26 mouse cellular contexts compared by ENCODE assay signal in genomic region chr11:77978161-77978560, GRCm38 (mm10). TPM values are rescaled to one million over a fixed set of nuclear protein-coding genes. Genes with fewer than 3 reads are reported as not detected.
A peak's percentile ranks its signal among the peaks of the same experiment; 100 is the strongest.
DNase-seq lines count a peak whose midpoint lies in the region; ATAC-seq lines count a peak whose summit lies in the region.
"Had no signal": no experiment of that assay in that cellular context is flagged by ENCODE, and none has a peak within 500 bp of the region (broad histone marks: within the 10 kb centered on the region; RNA-seq: fewer than 3 reads in every experiment).

No protein-coding gene starts in this region.

- no peaks in the 10 kb centered on the region for H3K9me3 ChIP-seq in embryonic facial prominence, embryonic 13.5 days
- H3K9me3 ChIP-seq in embryonic facial prominence, embryonic 10.5 days = no peaks in the 10 kb centered on the region
- no peaks in the 10 kb centered on the region for H3K9me3 ChIP-seq in limb, embryonic 10.5 days (replicated peaks)
- H3K9me3 ChIP-seq: embryonic facial prominence, embryonic 12.5 days; heart, embryonic 10.5 days; heart, embryonic 13.5 days had no signal

- H3K4me2 ChIP-seq in embryonic facial prominence, embryonic 13.5 days = no peak overlapping the region
- H3K4me2 ChIP-seq: embryonic facial prominence, embryonic 12.5 days; heart, embryonic 13.5 days; hindbrain, embryonic 14.5 days had no signal

- no peak overlapping the region for H3K27ac ChIP-seq in embryonic facial prominence, embryonic 13.5 days
- H3K27ac ChIP-seq in embryonic facial prominence, embryonic 10.5 days (replicated peaks) = no peak overlapping the region
- no peak overlapping the region for H3K27ac ChIP-seq in limb, embryonic 10.5 days
- H3K27ac ChIP-seq: embryonic facial prominence, embryonic 12.5 days; heart, adult 2 months; heart, embryonic 10.5 days; heart, embryonic 13.5 days; hindbrain, embryonic 14.5 days; hindbrain, postnatal 0 days had no signal

- WGBS in embryonic facial prominence, embryonic 13.5 days = 77% methylated on average over 6 of the region's 6 CpGs
- 85% methylated on average over 6 of the region's 6 CpGs for WGBS in embryonic facial prominence, embryonic 10.5 days
- 84% methylated on average over 6 of the region's 6 CpGs for WGBS in limb, embryonic 10.5 days

- no peaks in the 10 kb centered on the region for H3K4me1 ChIP-seq in embryonic facial prominence, embryonic 13.5 days
- H3K4me1 ChIP-seq in embryonic facial prominence, embryonic 10.5 days = peaks cover 18% of the 10 kb centered on the region
- H3K4me1 ChIP-seq in limb, embryonic 10.5 days = 0 out of 2 replicates have a peak, but pooled peaks cover 3% of the 10 kb centered on the region
- H3K4me1 ChIP-seq: embryonic facial prominence, embryonic 12.5 days had no signal

- peak overlapping the region; percentile 22; the same call in 1 of the 2 replicates for H3K9ac ChIP-seq in embryonic facial prominence, embryonic 13.5 days
- H3K9ac ChIP-seq: embryonic facial prominence, embryonic 12.5 days; heart, embryonic 13.5 days; hindbrain, embryonic 14.5 days had no signal

- no peaks in the 10 kb centered on the region for H3K36me3 ChIP-seq in embryonic facial prominence, embryonic 13.5 days
- H3K36me3 ChIP-seq in embryonic facial prominence, embryonic 10.5 days (replicated peaks) = peaks cover 3% of the 10 kb centered on the region; the same call in 1 of the 2 replicates
- H3K36me3 ChIP-seq in limb, embryonic 10.5 days = no peaks in the 10 kb centered on the region
- H3K36me3 ChIP-seq: embryonic facial prominence, embryonic 12.5 days; heart, embryonic 10.5 days; heart, embryonic 13.5 days had no signal

- no peak for ATAC-seq in cerebellum, adult (ENCODE audit: insufficient number of reproducible peaks, low FRiP score, low TSS enrichment)
- no peak for ATAC-seq in embryonic facial prominence, embryonic 13.5 days (ENCODE audit: insufficient number of reproducible peaks, insufficient read depth, low FRiP score, low TSS enrichment, low read depth)
- ATAC-seq: CD4-positive, CD25-positive, alpha-beta regulatory T cell, adult 4 months; forebrain, embryonic 16.5 days; hindbrain, postnatal 0 days; inflammation-experienced regulatory T-cells, adult 6 months; intestine, embryonic 16.5 days had no signal

- H3K4me3 ChIP-seq in embryonic facial prominence, embryonic 13.5 days = no peak overlapping the region
- no peak overlapping the region for H3K4me3 ChIP-seq in embryonic facial prominence, embryonic 10.5 days
- no peak overlapping the region for H3K4me3 ChIP-seq in limb, embryonic 10.5 days
- H3K4me3 ChIP-seq: embryonic facial prominence, embryonic 12.5 days; erythroblast, embryonic 14.5 days; heart, adult 2 months; heart, embryonic 10.5 days; heart, embryonic 13.5 days had no signal

- H3K27me3 ChIP-seq in embryonic facial prominence, embryonic 13.5 days = peaks cover 41% of the 10 kb centered on the region
- H3K27me3 ChIP-seq in embryonic facial prominence, embryonic 10.5 days (replicated peaks; ENCODE audit: low read depth, poor library complexity, severe bottlenecking) = peaks cover 43% of the 10 kb centered on the region
- peaks cover 48% of the 10 kb centered on the region for H3K27me3 ChIP-seq in limb, embryonic 10.5 days (ENCODE audit: low read depth, poor library complexity, severe bottlenecking)

- DNase-seq in cerebellum, adult 9-11 months = peak; percentile 62
- DNase-seq in embryonic facial prominence, embryonic 10.5 days (ENCODE audit: low spot score) = no peak
- peak; percentile 25 for DNase-seq in limb, embryonic 10.5 days (ENCODE audit: low spot score)
- no peak for DNase-seq in adipocyte (ENCODE audit: low spot score)
- DNase-seq: adrenal gland, adult 8-10 months; adrenal gland, postnatal 25 days; gastrocnemius, postnatal 10 days; gastrocnemius, postnatal 36 days; heart, adult 2 months; heart, postnatal 14 days; heart, postnatal 4 days; kidney, adult 18-20 months; kidney, adult 9 months had no signal

RNA-seq across cellular contexts. Expression of gene Phf12, which starts 4.4 kb away (rescaled TPM):
- polyA plus RNA-seq in embryonic facial prominence, embryonic 13.5 days (2015; fragmentation: Nextera tagmentation; extraction: Ambion mirVana) = 19.8 and 22.7 TPM in 2 replicates
- polyA plus RNA-seq in embryonic facial prominence, embryonic 10.5 days (2016; fragmentation: Nextera tagmentation; extraction: Ambion mirVana) = 20.5 and 21.6 TPM in 2 replicates
- 21.0 and 23.1 TPM in 2 replicates for polyA plus RNA-seq in limb, embryonic 10.5 days (2016; fragmentation: Nextera tagmentation; extraction: Ambion mirVana)

RNA-seq across cellular contexts. Expression of gene Sez6, which starts 47.6 kb away (rescaled TPM):
- polyA plus RNA-seq in embryonic facial prominence, embryonic 13.5 days (2015; fragmentation: Nextera tagmentation; extraction: Ambion mirVana) = 1.5 and 2.6 TPM in 2 replicates
- polyA plus RNA-seq in embryonic facial prominence, embryonic 10.5 days (2016; fragmentation: Nextera tagmentation; extraction: Ambion mirVana) = 2.3 and 2.5 TPM in 2 replicates
- polyA plus RNA-seq in limb, embryonic 10.5 days (2016; fragmentation: Nextera tagmentation; extraction: Ambion mirVana) = 0.11 and 0.14 TPM in 2 replicates
- polyA plus RNA-seq: C2C12; CD4-positive, CD25-positive, alpha-beta regulatory T cell, adult 4 months; erythroblast, embryonic 14.5 days had no signal

RNA-seq across cellular contexts. Expression of gene Dhrs13, which starts 53.9 kb away (rescaled TPM):
- 16.1 and 20.5 TPM in 2 replicates for polyA plus RNA-seq in embryonic facial prominence, embryonic 13.5 days (2015; fragmentation: Nextera tagmentation; extraction: Ambion mirVana)
- polyA plus RNA-seq in embryonic facial prominence, embryonic 10.5 days (2016; fragmentation: Nextera tagmentation; extraction: Ambion mirVana) = 12.8 and 13.2 TPM in 2 replicates
- 16.1 and 17.5 TPM in 2 replicates for polyA plus RNA-seq in limb, embryonic 10.5 days (2016; fragmentation: Nextera tagmentation; extraction: Ambion mirVana)

RNA-seq across cellular contexts. Expression of gene Flot2, which starts 59.6 kb away (rescaled TPM):
- polyA plus RNA-seq in embryonic facial prominence, embryonic 13.5 days (2015; fragmentation: Nextera tagmentation; extraction: Ambion mirVana) = 49.4 and 53.2 TPM in 2 replicates
- 57.8 and 60.9 TPM in 2 replicates for polyA plus RNA-seq in embryonic facial prominence, embryonic 10.5 days (2016; fragmentation: Nextera tagmentation; extraction: Ambion mirVana)
- polyA plus RNA-seq in limb, embryonic 10.5 days (2016; fragmentation: Nextera tagmentation; extraction: Ambion mirVana) = 58.9 and 64.6 TPM in 2 replicates

Comparison
In these comparisons a context has a peak if more than half of its experiments do, and no peak if none do; other contexts are left out.
1. DNase-seq: peak in cerebellum, adult 9-11 months (single experiment) and limb, embryonic 10.5 days (single experiment); none in embryonic facial prominence, embryonic 10.5 days (single experiment) and adipocyte (single experiment).